Comparison of ENCODE assay signal across 10 mouse cellular contexts in the genomic region with DNA sequence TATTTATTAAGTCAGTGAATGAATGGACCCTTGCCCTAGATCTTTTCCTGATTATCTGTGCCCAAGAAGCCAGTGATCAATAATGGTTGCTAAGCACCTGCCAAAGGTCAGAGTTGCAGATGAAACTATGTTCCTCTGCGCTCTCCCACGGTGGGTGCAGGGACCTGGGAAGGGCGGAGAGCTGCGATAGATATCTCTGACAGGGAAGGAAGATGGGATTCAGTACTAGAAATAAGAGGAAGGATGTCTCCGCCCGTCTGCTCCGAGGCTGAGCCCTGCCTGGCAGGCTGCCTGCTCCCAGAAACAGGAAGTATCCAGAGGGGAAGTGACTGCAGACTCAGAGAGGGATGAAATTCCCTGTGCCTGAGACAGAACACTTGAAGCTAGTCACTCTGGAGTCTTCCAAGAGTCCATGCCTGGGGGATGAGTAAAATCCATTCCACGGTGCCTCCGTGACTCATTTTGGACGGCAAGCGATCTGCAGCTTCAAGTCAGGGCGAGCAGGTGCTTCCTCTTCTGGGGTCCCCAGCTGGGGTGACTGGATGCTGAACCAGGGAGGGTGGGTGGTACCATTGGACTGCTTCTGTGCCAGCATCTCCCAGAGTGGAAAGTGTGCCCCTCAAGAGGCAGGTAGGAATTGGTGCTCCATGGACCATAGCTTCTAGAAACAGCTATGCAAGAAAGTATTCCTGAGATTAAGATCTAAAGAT. TPM values are rescaled to one million over a fixed set of nuclear protein-coding genes. Genes with fewer than 3 reads are reported as not detected.
DNase-seq lines count a peak whose midpoint lies in the region; ATAC-seq and TF ChIP-seq lines count a peak whose summit lies in the region.
"Had no signal": no experiment of that assay in that cellular context is flagged by ENCODE, and none has a peak within 500 bp of the region (broad histone marks: within the 10 kb centered on the region; RNA-seq: fewer than 3 reads in every experiment).

No protein-coding gene starts in this region.

- peak; percentile 17 to 20 for DNase-seq in frontal cortex, postnatal 14 days (ENCODE audit: low spot score in 2 of 2)
- DNase-seq in frontal cortex, postnatal 36 days (ENCODE audit: low spot score in 2 of 2): no peak
- DNase-seq in gastrocnemius, postnatal 14 days: peak; percentile 82
- peak; percentile 72 for DNase-seq in kidney, adult 18-20 months
- peak; percentile 83 for DNase-seq in lung, postnatal 0 days (ENCODE audit: low spot score)
- DNase-seq in urinary bladder, postnatal 36 days (ENCODE audit: low spot score in 2 of 2): peak; percentile 32 to 73
- DNase-seq in left cerebral cortex, postnatal 25 days (ENCODE audit: low spot score in 2 of 2): no peak

- H3K9ac ChIP-seq in ES-Bruce4 (ENCODE audit: low read depth, poor library complexity, severe bottlenecking): no peak overlapping the region
- H3K9ac ChIP-seq in lung, postnatal 0 days (replicated peaks; ENCODE audit: low read depth): no peak overlapping the region
- H3K9ac ChIP-seq: embryonic facial prominence, embryonic 12.5 days; neural tube, embryonic 13.5 days had no signal

- H3K9me3 ChIP-seq in ES-Bruce4 (replicated peaks; ENCODE audit: control insufficient read depth, insufficient read depth, low read length, poor library complexity, severe bottlenecking): no peaks in the 10 kb centered on the region
- no peaks in the 10 kb centered on the region for H3K9me3 ChIP-seq in lung, postnatal 0 days (ENCODE audit: low read length)
- H3K9me3 ChIP-seq: embryonic facial prominence, embryonic 12.5 days had no signal

- no peak for TF ChIP-seq POLR2A in ES-Bruce4 (IDR thresholded peaks at IDR 0.05; ENCODE audit: insufficient read depth, low read length)

- H3K4me1 ChIP-seq in ES-Bruce4 (ENCODE audit: control insufficient read depth, insufficient read depth, low read length): no peaks in the 10 kb centered on the region
- H3K4me1 ChIP-seq in lung, postnatal 0 days (ENCODE audit: insufficient read depth, low read depth, low read length): peaks cover 15% of the 10 kb centered on the region; the same call in 1 of the 2 replicates
- H3K4me1 ChIP-seq: neural tube, embryonic 13.5 days had no signal

- TF ChIP-seq CTCF in ES-Bruce4 (IDR thresholded peaks at IDR 0.05; ENCODE audit: low read depth, low read length): no peak
- no peak for TF ChIP-seq CTCF in lung, postnatal 0 days (IDR thresholded peaks at IDR 0.05)

- 0 out of 2 replicates have a peak overlapping the region, but pooled peaks have one; percentile 1 for H3K4me2 ChIP-seq in lung, postnatal 0 days (replicated peaks; ENCODE audit: low read depth, low read length)
- H3K4me2 ChIP-seq: embryonic facial prominence, embryonic 12.5 days; neural tube, embryonic 13.5 days had no signal

- no peaks in the 10 kb centered on the region for H3K27me3 ChIP-seq in ES-Bruce4 (ENCODE audit: control insufficient read depth, insufficient read depth, low read length, poor library complexity, severe bottlenecking)
- no peaks in the 10 kb centered on the region for H3K27me3 ChIP-seq in lung, postnatal 0 days (replicated peaks; ENCODE audit: insufficient read depth, low read length)
- H3K27me3 ChIP-seq: embryonic facial prominence, embryonic 12.5 days; neural tube, embryonic 13.5 days had no signal

- H3K36me3 ChIP-seq in ES-Bruce4 (ENCODE audit: control insufficient read depth, insufficient read depth, low read length, poor library complexity, severe bottlenecking): no peaks in the 10 kb centered on the region
- H3K36me3 ChIP-seq in lung, postnatal 0 days (ENCODE audit: insufficient read depth, low read length): no peaks in the 10 kb centered on the region
- H3K36me3 ChIP-seq: embryonic facial prominence, embryonic 12.5 days; neural tube, embryonic 13.5 days had no signal

- intact Hi-C loops in gastrocnemius, postnatal 14 days (cut with DNase I; ENCODE audit: low total_unique reads): no loop called here
- intact Hi-C loops in left cerebral cortex, postnatal 25 days (cut with DNase I): no loop called here

- ATAC-seq in lung, postnatal 0 days: peak; percentile 82

- no peak for TF ChIP-seq EP300 in ES-Bruce4 (IDR thresholded peaks at IDR 0.05; ENCODE audit: insufficient read depth, low read depth, low read length)
- TF ChIP-seq EP300 in lung, postnatal 0 days (IDR thresholded peaks at IDR 0.05): peak; percentile 82

- no peak overlapping the region for H3K27ac ChIP-seq in ES-Bruce4 (ENCODE audit: insufficient read depth, low read length)
- H3K27ac ChIP-seq in lung, postnatal 0 days (ENCODE audit: low read length): peak overlapping the region; percentile 85
- H3K27ac ChIP-seq: embryonic facial prominence, embryonic 12.5 days; neural tube, embryonic 13.5 days had no signal

- H3K4me3 ChIP-seq in ES-Bruce4 (ENCODE audit: low read depth, low read length): peak overlapping the region; percentile 19; the same call in 1 of the 2 replicates
- no peak overlapping the region for H3K4me3 ChIP-seq in lung, postnatal 0 days (ENCODE audit: low read depth, low read length)
- H3K4me3 ChIP-seq: embryonic facial prominence, embryonic 12.5 days; neural tube, embryonic 13.5 days had no signal

- whole genome bisulfite sequencing in lung, postnatal 0 days: 40% methylated on average over 12 of the region's 12 CpGs

RNA-seq across cellular contexts. Expression of gene Smurf2, which starts 36.9 kb away (rescaled TPM):
- 50.1 and 50.2 TPM in 2 replicates for polyA plus RNA-seq in ES-Bruce4 (2011; ENCODE audit: insufficient read depth, insufficient read length, low read depth, missing spikeins)
- 10 to 100 TPM; 20.8 to 21.7 TPM for total RNA-seq in gastrocnemius, postnatal 14 days (2021)
- 20.0 and 22.3 TPM in 2 replicates for polyA plus RNA-seq in lung, postnatal 0 days (2015; fragmentation: Nextera tagmentation; extraction: Ambion mirVana)
- 10 to 100 TPM; 27.1 to 30.6 TPM for total RNA-seq in left cerebral cortex, postnatal 25 days (2021)

RNA-seq across cellular contexts. Expression of gene Kpna2, which starts 41.9 kb away (rescaled TPM):
- 487 and 560 TPM in 2 replicates for polyA plus RNA-seq in ES-Bruce4 (2011; ENCODE audit: insufficient read depth, insufficient read length, low read depth, missing spikeins)
- 10 to 100 TPM; 12.3 to 21.9 TPM for total RNA-seq in gastrocnemius, postnatal 14 days (2021)
- 83.6 and 97.1 TPM in 2 replicates for polyA plus RNA-seq in lung, postnatal 0 days (2015; fragmentation: Nextera tagmentation; extraction: Ambion mirVana)
- total RNA-seq in left cerebral cortex, postnatal 25 days (2021): 10 to 100 TPM; 23.7 to 29.3 TPM

Comparison
In these comparisons a context has a peak if more than half of its experiments do, and no peak if none do; other contexts are left out.
1. DNase-seq: peak in frontal cortex, postnatal 14 days (2 of 2), gastrocnemius, postnatal 14 days (single experiment), kidney, adult 18-20 months (single experiment), lung, postnatal 0 days (single experiment) and urinary bladder, postnatal 36 days (2 of 2); none in frontal cortex, postnatal 36 days (0 of 2) and left cerebral cortex, postnatal 25 days (0 of 2).